Mouse (Mus musculus) liver (tissue): ENCODE measurements at regions not wholly inside any gene's neighbourhood (a gene's known extent, or its start where the extent isn't known, plus 50 kb on each side); places are given as distances from the start of the nearest gene placed in this dataset.
"Not testable (repeated sequence)": the region's sequence is repeated elsewhere in the genome, so short reads cannot be mapped to it uniquely, and the experiment has no call there.

Experiments used
- DNase-seq: peaks from one replicate; pipeline ENCODE4 v3.0.0-alpha.2; 2020; ENCODE audit warnings: mixed read lengths

- no peak for DNase-seq
Observed at GRCm38 (mm10) chr12:65325347-65325746, 100.0 kb downstream of the Wdr20rt start.

GRCm38 (mm10) chr12:65328532-65328931 is 103.2 kb downstream of the Wdr20rt start:
- no peak for DNase-seq

GRCm38 (mm10) chr12:65329678-65330077 is 104.4 kb downstream of the Wdr20rt start:
- DNase-seq: no peak

- no peak for DNase-seq
Observed at GRCm38 (mm10) chr12:65340009-65340408, 114.7 kb downstream of the Wdr20rt start.

GRCm38 (mm10) chr12:65347251-65347650 is 121.9 kb downstream of the Wdr20rt start:
- DNase-seq: no peak

GRCm38 (mm10) chr12:65349535-65349934 is 124.2 kb downstream of the Wdr20rt start:
- no peak for DNase-seq

GRCm38 (mm10) chr12:65364179-65364578 is 138.9 kb downstream of the Wdr20rt start:
- DNase-seq: no peak

GRCm38 (mm10) chr12:65367334-65367733 is 142.0 kb downstream of the Wdr20rt start:
- DNase-seq: no peak

- no peak for DNase-seq
Observed at GRCm38 (mm10) chr12:65367866-65368419, 142.6 kb downstream of the Wdr20rt start.

GRCm38 (mm10) chr12:65371650-65372049 is 146.3 kb downstream of the Wdr20rt start:
- DNase-seq: no peak

- DNase-seq: no peak
Observed at GRCm38 (mm10) chr12:65379321-65379720, 154.0 kb downstream of the Wdr20rt start.

GRCm38 (mm10) chr12:65382118-65382791 is 156.9 kb downstream of the Wdr20rt start:
- DNase-seq: no peak

- DNase-seq: not testable (repeated sequence)
Observed at GRCm38 (mm10) chr12:65382796-65383195, 157.5 kb downstream of the Wdr20rt start.

- DNase-seq: no peak
Observed at GRCm38 (mm10) chr12:65386005-65386645, 160.8 kb downstream of the Wdr20rt start.

- no peak for DNase-seq
Observed at GRCm38 (mm10) chr12:65387042-65387441, 161.7 kb downstream of the Wdr20rt start.

GRCm38 (mm10) chr12:65389512-65389911 is 164.2 kb downstream of the Wdr20rt start:
- DNase-seq: no peak

GRCm38 (mm10) chr12:65390330-65390729 is 165.0 kb downstream of the Wdr20rt start:
- DNase-seq: no peak

- DNase-seq: no peak
Observed at GRCm38 (mm10) chr12:65401728-65402419, 176.6 kb downstream of the Wdr20rt start.

GRCm38 (mm10) chr12:65403124-65403523 is 177.8 kb downstream of the Wdr20rt start:
- no peak for DNase-seq

- DNase-seq: no peak
Observed at GRCm38 (mm10) chr12:65413034-65413700, 187.8 kb downstream of the Wdr20rt start.

- no peak for DNase-seq
Observed at GRCm38 (mm10) chr12:65414393-65414792, 189.1 kb downstream of the Wdr20rt start.

GRCm38 (mm10) chr12:65416909-65417308 is 191.6 kb downstream of the Wdr20rt start:
- DNase-seq: no peak

GRCm38 (mm10) chr12:65420127-65420526 is 194.8 kb downstream of the Wdr20rt start:
- no peak for DNase-seq
